Mouse (Mus musculus) olfactory bulb, adult 2 months (tissue): ENCODE measurements around the gene Sctr.

ENCODE experiments used
- CTCF ChIP-seq: fragments of 200-500 bp; IDR thresholded peaks from 2 replicates; pipeline ENCODE4 v1.5.1; 2012; ENCODE audit warnings: low read depth, mild to moderate bottlenecking, low read length, moderate library complexity; ENCODE audit not compliant: insufficient read depth
- POLR2A ChIP-seq: fragments of 200-500 bp; IDR thresholded peaks from 2 replicates; pipeline ENCODE4 v1.6.1; 2012; ENCODE audit warnings: mild to moderate bottlenecking, low read depth, low read length, moderate library complexity; ENCODE audit not compliant: insufficient read depth

DNA sequence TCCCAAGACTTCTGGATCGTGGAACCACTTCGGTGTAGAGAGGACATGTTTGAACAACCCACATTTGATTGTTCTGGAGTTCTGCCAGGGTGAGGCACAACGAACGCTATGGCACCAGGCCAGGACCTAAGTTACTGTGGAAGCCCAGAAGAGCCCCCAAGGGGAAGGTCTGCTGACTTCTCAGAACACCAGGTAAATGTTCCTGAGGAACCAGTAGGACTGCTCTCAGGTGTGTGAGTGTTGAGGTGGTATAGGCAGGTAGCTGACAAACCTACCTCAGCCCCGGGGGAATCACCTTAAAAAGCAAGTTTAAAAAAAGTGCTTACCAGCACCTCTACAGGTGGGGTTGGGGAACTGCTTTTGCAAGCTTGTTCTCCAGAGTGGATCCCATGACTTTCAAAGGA is 98.9 kb downstream of the Sctr start:
- no peak for TF ChIP-seq POLR2A
- TF ChIP-seq CTCF, result no peak
